Mouse (Mus musculus) E14TG2a.4 (cell line): Measurements from ENCODE around the gene Plxnb2.

Experiments used
- CTCF ChIP-seq: conservative IDR thresholded peaks from 2 replicates; pipeline ENCODE4 v1.5.1; 2014; ENCODE audit warnings: low read length
- POU5F1 ChIP-seq: IDR thresholded peaks from 2 replicates; pipeline ENCODE4 v1.6.1; 2014; ENCODE audit warnings: low read length, borderline replicate concordance

DNA sequence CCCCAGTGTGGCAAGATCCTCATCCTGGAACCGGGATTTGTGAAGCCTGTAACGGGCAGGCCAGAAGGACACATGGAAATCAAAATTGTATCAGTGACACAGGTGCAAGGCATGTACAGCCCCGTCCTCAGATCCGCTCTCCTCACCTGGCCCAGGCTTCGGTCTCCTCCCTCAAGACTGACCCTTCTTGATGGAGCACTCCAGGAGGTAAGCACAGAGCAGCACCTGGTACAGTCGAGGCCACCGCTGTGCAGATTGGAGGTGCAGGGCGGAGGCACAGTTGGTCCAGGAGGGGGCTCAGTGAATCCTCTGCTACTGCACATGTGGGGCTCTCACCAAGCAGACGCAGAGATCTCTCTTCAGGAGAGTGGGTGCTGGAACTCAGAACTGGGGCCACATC is 55.2 kb downstream of the Plxnb2 start:
- no peak for TF ChIP-seq CTCF
- no peak for TF ChIP-seq POU5F1
